Mouse (Mus musculus) hindbrain, embryonic 16.5 days (tissue): ENCODE measurements around the gene Svop. TPM values are rescaled to one million over a fixed set of nuclear protein-coding genes. Genes with fewer than 3 reads are reported as not detected.

Experiments used
- ATAC-seq: fragments of 200-750 bp; cut with Nextera tagmentation; 2 replicates; pipeline ENCODE4 v1.8.0; 2017; ENCODE audit warnings: moderate TSS enrichment, moderate library complexity
- H3K27ac ChIP-seq: fragments of 300-500 bp; sonication (generic); 2 replicates; pipeline ENCODE4 v1.5.1; 2014; ENCODE audit warnings: low read depth, mild to moderate bottlenecking, control low read depth, low read length, moderate library complexity
- H3K27me3 ChIP-seq: fragments of 300-500 bp; sonication (generic); replicated peaks from 2 replicates; pipeline ENCODE4 v1.6.1; 2014; ENCODE audit warnings: low read length; ENCODE audit not compliant: control insufficient read depth, insufficient read depth
- H3K36me3 ChIP-seq: fragments of 300-500 bp; sonication (generic); 2 replicates; pipeline ENCODE4 v1.6.1; 2014; ENCODE audit warnings: mild to moderate bottlenecking, low read length, moderate library complexity, mixed read lengths; ENCODE audit not compliant: control insufficient read depth, insufficient read depth
- H3K4me1 ChIP-seq: fragments of 300-500 bp; sonication (generic); 2 replicates; pipeline ENCODE4 v1.6.1; 2014; ENCODE audit warnings: low read depth, low read length; ENCODE audit not compliant: control insufficient read depth, insufficient read depth
- H3K4me2 ChIP-seq: fragments of 300-500 bp; sonication (generic); 2 replicates; pipeline ENCODE4 v1.6.1; 2014; ENCODE audit warnings: mild to moderate bottlenecking, low read length, control low read depth, moderate library complexity
- H3K4me3 ChIP-seq: fragments of 300-500 bp; sonication (generic); 2 replicates; pipeline ENCODE4 v1.5.1; 2014; ENCODE audit warnings: mild to moderate bottlenecking, low read length, control low read depth, moderate library complexity
- H3K9ac ChIP-seq: fragments of 300-500 bp; sonication (generic); 2 replicates; pipeline ENCODE4 v1.6.1; 2014; ENCODE audit warnings: low read depth, mild to moderate bottlenecking, control low read depth, low read length, moderate library complexity
- H3K9me3 ChIP-seq: fragments of 300-500 bp; sonication (generic); 2 replicates; pipeline ENCODE4 v1.6.1; 2014; ENCODE audit warnings: mild to moderate bottlenecking, low read length, moderate library complexity; ENCODE audit not compliant: control insufficient read depth
- WGBS: fragments of 180-500 bp; shearing (Covaris S2); extraction: QIAGEN DNeasy Blood & Tissue Kit; methylation state at CpG from one replicate; pipeline ENCODE4 v1.1.7; 2014; 5-methylcytosine and 5-hydroxymethylcytosine counted together
- polyA plus RNA-seq: library from polyadenylated mRNA; unstranded; fragments of >200 nt; fragmentation: Nextera tagmentation; extraction: Ambion mirVana; gene quantifications from 2 replicates; pipeline ENCODE4 v1.2.1, GENCODE M21; 2015

Gene Svop
- polyA plus RNA-seq, 1 experiment from 2014 or later: 97.2 TPM

- 73% methylated on average over 5 of the region's 5 CpGs for WGBS
- Histone ChIP-seq H3K9me3 (no peaks in the 10 kb centered on the region), H3K4me3 (no peak within 1 kb of the TSS), H3K27me3 (no peaks in the 10 kb centered on the region), H3K4me2 (no peak within 1 kb of the TSS), H3K4me1 (no peaks in the 10 kb centered on the region), H3K9ac (no peak within 1 kb of the TSS; the same call in 1 of the 2 replicates), H3K27ac (no peak within 1 kb of the TSS), H3K36me3 (no peaks in the 10 kb centered on the region)
- ATAC-seq: no peak
Measured at GRCm38 (mm10) chr5:114003542-114003941, 87.8 kb downstream of the Svop start, which contains the start of gene Dao. TSS of gene Dao (plus strand) at chr5:114003703.

GRCm38 (mm10) chr5:113999382-113999781, 92.0 kb downstream of the Svop start:
- 77% methylated on average over 5 of the region's 5 CpGs for WGBS

GRCm38 (mm10) chr5:113996458-113996857, 94.9 kb downstream of the Svop start:
- H3K4me1 ChIP-seq: peaks cover 17% of the 10 kb centered on the region
- no peak overlapping the region for H3K4me3 ChIP-seq
- H3K4me2 ChIP-seq: no peak overlapping the region
- H3K9ac ChIP-seq: no peak overlapping the region
- H3K36me3 ChIP-seq: no peaks in the 10 kb centered on the region
- no peaks in the 10 kb centered on the region for H3K9me3 ChIP-seq
- 47% methylated on average over 2 of the region's 2 CpGs for WGBS
- no peaks in the 10 kb centered on the region for H3K27me3 ChIP-seq
- no peak for ATAC-seq
- H3K27ac ChIP-seq: no peak overlapping the region

More at GRCm38 (mm10) chr5:113999382-113999781, 92.0 kb downstream of the Svop start:
- H3K36me3 ChIP-seq: no peaks in the 10 kb centered on the region
- no peak overlapping the region for H3K4me2 ChIP-seq
- H3K4me1 ChIP-seq: peaks cover 2% of the 10 kb centered on the region
- no peak overlapping the region for H3K27ac ChIP-seq
- no peaks in the 10 kb centered on the region for H3K27me3 ChIP-seq
- H3K4me3 ChIP-seq: no peak overlapping the region
- no peak overlapping the region for H3K9ac ChIP-seq
- no peaks in the 10 kb centered on the region for H3K9me3 ChIP-seq
- ATAC-seq: no peak

GRCm38 (mm10) chr5:113993487-113994465, 97.6 kb downstream of the Svop start, which contains the start of gene Ssh1:
TSS of gene Ssh1 (minus strand) at chr5:113993894.
- 1% methylated on average over 45 of the region's 83 CpGs for WGBS

GRCm38 (mm10) chr5:113993031-113993486, 98.3 kb downstream of the Svop start:
- ATAC-seq: peak; percentile 74
- Histone ChIP-seq H3K4me1 (peaks cover 23% of the 10 kb centered on the region), H3K27ac (peak overlapping the region; percentile 96), H3K36me3 (no peaks in the 10 kb centered on the region), H3K4me3 (peak overlapping the region; percentile 63), H3K4me2 (peak overlapping the region; percentile 70), H3K27me3 (no peaks in the 10 kb centered on the region), H3K9ac (peak overlapping the region; percentile 85), H3K9me3 (no peaks in the 10 kb centered on the region)
- WGBS: 0% methylated on average over 16 of the region's 22 CpGs

More at GRCm38 (mm10) chr5:113993487-113994465, 97.6 kb downstream of the Svop start, which contains the start of gene Ssh1:
- H3K36me3 ChIP-seq: no peaks in the 10 kb centered on the region
- H3K9ac ChIP-seq: peak within 1 kb of the TSS; percentile 85
- H3K27ac ChIP-seq: peak within 1 kb of the TSS; percentile 96
- no peaks in the 10 kb centered on the region for H3K27me3 ChIP-seq
- peak; percentile 90 for ATAC-seq
- no peaks in the 10 kb centered on the region for H3K9me3 ChIP-seq
- H3K4me3 ChIP-seq: peak within 1 kb of the TSS; percentile 63
- peaks cover 23% of the 10 kb centered on the region for H3K4me1 ChIP-seq
- peak within 1 kb of the TSS; percentile 70 for H3K4me2 ChIP-seq

DNA sequence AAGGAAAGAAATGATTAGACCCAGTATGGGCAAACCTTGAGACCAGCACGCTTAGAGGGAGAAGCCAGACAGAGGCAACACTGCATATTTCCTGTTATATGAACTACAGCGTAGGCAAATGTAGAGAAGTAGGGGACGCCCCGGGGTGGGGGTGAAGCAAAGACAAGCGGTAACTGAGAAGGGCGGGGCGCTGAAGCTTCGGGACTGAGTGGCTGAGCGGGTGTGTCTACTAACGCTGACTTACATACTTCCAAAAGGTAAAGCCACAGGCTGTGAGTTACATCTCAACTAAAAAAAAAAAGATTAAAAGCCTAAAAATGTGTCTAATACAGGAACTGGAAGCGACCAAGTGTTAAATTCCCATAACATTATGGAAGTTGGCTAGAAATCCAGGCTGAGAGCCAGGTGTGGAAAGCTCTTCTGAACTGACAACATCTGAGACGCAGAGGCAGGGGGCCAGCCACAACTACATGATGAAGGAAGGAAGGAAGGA, 99.0 kb downstream of the Svop start:
- H3K9me3 ChIP-seq: no peaks in the 10 kb centered on the region
- no peak for ATAC-seq
- peak overlapping the region; percentile 96 for H3K27ac ChIP-seq
- WGBS: 25% methylated on average over 12 of the region's 12 CpGs
- H3K4me3 ChIP-seq: peak overlapping the region; percentile 63
- no peaks in the 10 kb centered on the region for H3K27me3 ChIP-seq
- no peaks in the 10 kb centered on the region for H3K36me3 ChIP-seq
- peaks cover 23% of the 10 kb centered on the region for H3K4me1 ChIP-seq
- peak overlapping the region; percentile 70 for H3K4me2 ChIP-seq
- peak overlapping the region; percentile 85 for H3K9ac ChIP-seq

GRCm38 (mm10) chr5:113991141-113991540, 100.2 kb downstream of the Svop start:
- no peak overlapping the region for H3K4me3 ChIP-seq
- ATAC-seq: no peak
- H3K4me2 ChIP-seq: peak overlapping the region; percentile 70; the same call in 1 of the 2 replicates
- H3K9me3 ChIP-seq: no peaks in the 10 kb centered on the region
- no peaks in the 10 kb centered on the region for H3K36me3 ChIP-seq
- H3K4me1 ChIP-seq: peaks cover 23% of the 10 kb centered on the region
- H3K27me3 ChIP-seq: no peaks in the 10 kb centered on the region
- H3K27ac ChIP-seq: no peak overlapping the region
- H3K9ac ChIP-seq: 0 out of 2 replicates have a peak overlapping the region, but pooled peaks have one; percentile 1
- WGBS: 64% methylated on average over 7 of the region's 7 CpGs

- no peaks in the 10 kb centered on the region for H3K9me3 ChIP-seq
- no peak overlapping the region for H3K4me3 ChIP-seq
- ATAC-seq: no peak
- H3K36me3 ChIP-seq: no peaks in the 10 kb centered on the region
- no peaks in the 10 kb centered on the region for H3K27me3 ChIP-seq
- H3K27ac ChIP-seq: no peak overlapping the region
- H3K9ac ChIP-seq: 0 out of 2 replicates have a peak overlapping the region, but pooled peaks have one; percentile 10
- WGBS: 84% methylated on average over 5 of the region's 5 CpGs
- H3K4me2 ChIP-seq: no peak overlapping the region
- H3K4me1 ChIP-seq: peaks cover 23% of the 10 kb centered on the region
Measured at GRCm38 (mm10) chr5:113990593-113990992, 100.8 kb downstream of the Svop start.
